Mouse (Mus musculus): ENCODE measurements around the gene Rnf114. TPM values are rescaled to one million over a fixed set of nuclear protein-coding genes. Genes with fewer than 3 reads are reported as not detected.

Rnf114 gene
- polyA plus RNA-seq, 2 experiments, result 78.1 to 83.6 TPM

DNA sequence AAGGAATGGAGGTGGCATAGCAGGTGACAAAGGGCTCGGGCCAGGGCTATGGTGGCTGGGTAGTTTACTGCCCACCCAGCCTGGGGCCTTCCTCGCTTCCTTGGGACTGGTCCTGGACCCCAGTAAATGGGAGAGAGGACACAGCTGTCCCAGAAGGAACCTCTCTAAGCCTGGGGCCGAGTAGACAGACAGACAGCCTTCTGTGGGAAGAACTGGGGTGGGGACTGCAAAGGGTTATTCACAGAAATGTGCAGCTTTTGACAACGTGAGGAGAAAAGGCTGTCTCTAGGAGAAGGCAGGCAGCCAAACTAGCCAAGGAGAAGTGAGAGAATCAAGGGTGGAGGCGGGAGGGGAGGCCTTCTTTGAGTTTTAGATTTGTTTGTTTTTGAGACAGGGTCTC is 52.0 kb downstream of the Rnf114 start:
- H3K9me3 ChIP-seq (ENCODE audit: control insufficient read depth, low read length), result no peaks in the 10 kb centered on the region
- no peak for TF ChIP-seq POLR2A (IDR thresholded peaks at IDR 0.05; ENCODE audit: borderline replicate concordance, extremely low read depth, insufficient read depth, insufficient read length)
- H3K27ac ChIP-seq (replicated peaks; ENCODE audit: low read depth, low read length), result peak overlapping the region; percentile 95
- H3K27me3 ChIP-seq (ENCODE audit: control insufficient read depth, insufficient read depth, low read length), result no peaks in the 10 kb centered on the region
- 61% methylated on average over 5 of the region's 5 CpGs for WGBS
- peaks cover 59% of the 10 kb centered on the region for H3K4me1 ChIP-seq (ENCODE audit: control insufficient read depth, insufficient read depth, low read length)
- DNase-seq (ENCODE audit: low spot score), result no peak
- no peak for ATAC-seq (ENCODE audit: low FRiP score, low read depth)
- peak overlapping the region; percentile 40; the same call in 1 of the 2 replicates for H3K9ac ChIP-seq (ENCODE audit: low read depth, low read length, severe bottlenecking)
- H3K36me3 ChIP-seq (ENCODE audit: control insufficient read depth, insufficient read depth, low read length), result peaks cover 42% of the 10 kb centered on the region
- H3K4me2 ChIP-seq (replicated peaks; ENCODE audit: low read depth, low read length, severe bottlenecking), result no peak overlapping the region
- no peak overlapping the region for H3K4me3 ChIP-seq (replicated peaks; ENCODE audit: low read length)

DNA sequence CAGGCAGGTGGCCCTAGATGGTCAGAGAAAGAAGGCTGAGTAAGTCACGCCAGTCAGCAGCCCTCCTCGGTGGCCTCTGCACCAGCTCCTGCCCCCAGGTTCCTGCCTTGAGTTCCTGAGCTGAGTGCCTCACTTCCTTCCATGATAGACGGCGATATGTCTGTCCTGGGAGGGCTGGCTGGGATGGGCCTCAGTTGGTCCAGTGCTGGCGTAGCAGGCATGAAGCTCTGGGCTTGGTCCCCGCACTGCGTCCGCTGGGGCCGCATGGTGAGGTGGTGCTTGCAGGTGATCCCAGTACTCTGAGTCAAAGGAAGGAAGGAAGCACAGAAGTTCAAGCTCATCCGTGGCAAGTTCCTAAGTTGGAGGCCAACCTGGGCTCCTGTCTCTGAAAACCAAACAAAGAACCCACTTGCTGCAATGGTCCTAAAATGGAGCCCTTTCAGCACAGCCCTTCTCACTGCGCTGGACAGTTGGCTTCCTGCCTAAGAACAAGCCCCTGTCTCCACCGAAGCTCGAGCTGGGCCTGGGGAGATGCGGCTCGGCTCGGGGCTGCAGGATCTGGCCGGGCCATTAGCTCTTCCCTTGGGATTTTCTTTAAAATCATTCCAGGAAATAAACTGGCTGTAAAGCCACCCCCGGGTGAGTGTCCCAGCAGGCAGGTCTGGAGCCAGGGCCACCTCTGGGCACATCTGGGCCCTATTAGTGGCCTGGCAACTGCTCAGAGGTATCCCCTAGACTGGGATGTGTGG is 54.2 kb downstream of the Rnf114 start:
- H3K4me3 ChIP-seq (replicated peaks; ENCODE audit: low read length), result no peak overlapping the region
- no peak overlapping the region for H3K9ac ChIP-seq (ENCODE audit: low read depth, low read length, severe bottlenecking)
- H3K4me2 ChIP-seq (replicated peaks; ENCODE audit: low read depth, low read length, severe bottlenecking), result no peak overlapping the region
- TF ChIP-seq POLR2A (IDR thresholded peaks at IDR 0.05; ENCODE audit: borderline replicate concordance, extremely low read depth, insufficient read depth, insufficient read length), result no peak
- peaks cover 43% of the 10 kb centered on the region for H3K4me1 ChIP-seq (ENCODE audit: control insufficient read depth, insufficient read depth, low read length)
- WGBS, result 47% methylated on average over 18 of the region's 18 CpGs
- ATAC-seq (ENCODE audit: low FRiP score, low read depth) (no peak), DNase-seq (ENCODE audit: low spot score) (no peak)
- peaks cover 23% of the 10 kb centered on the region for H3K36me3 ChIP-seq (ENCODE audit: control insufficient read depth, insufficient read depth, low read length)
- no peaks in the 10 kb centered on the region for H3K9me3 ChIP-seq (ENCODE audit: control insufficient read depth, low read length)
- H3K27ac ChIP-seq (replicated peaks; ENCODE audit: low read depth, low read length), result peak overlapping the region; percentile 50
- no peaks in the 10 kb centered on the region for H3K27me3 ChIP-seq (ENCODE audit: control insufficient read depth, insufficient read depth, low read length)

DNA sequence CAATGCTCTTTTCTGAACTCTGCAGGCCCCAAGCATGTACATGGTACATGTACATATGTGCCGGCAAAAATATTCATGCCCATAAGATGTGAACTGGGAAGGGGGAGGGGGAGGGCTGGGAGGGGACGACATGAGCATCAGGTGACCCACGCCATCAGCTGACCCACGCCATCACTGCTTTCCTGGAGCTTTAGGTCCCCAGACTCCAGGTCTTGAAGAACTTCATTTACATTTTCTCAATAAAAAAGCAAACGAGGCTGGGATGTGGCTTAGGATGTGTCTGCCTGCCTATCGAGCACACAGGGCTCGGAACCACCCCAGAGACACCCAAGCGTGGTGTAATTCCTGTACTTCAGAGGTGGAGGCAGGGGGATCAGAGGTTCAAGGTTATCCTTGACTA is 55.0 kb downstream of the Rnf114 start:
- no peak for ATAC-seq (ENCODE audit: low FRiP score, low read depth)
- Histone ChIP-seq H3K36me3 (ENCODE audit: control insufficient read depth, insufficient read depth, low read length) (peaks cover 14% of the 10 kb centered on the region), H3K4me3 (replicated peaks; ENCODE audit: low read length) (no peak overlapping the region), H3K4me2 (replicated peaks; ENCODE audit: low read depth, low read length, severe bottlenecking) (no peak overlapping the region), H3K9ac (ENCODE audit: low read depth, low read length, severe bottlenecking) (no peak overlapping the region), H3K27me3 (ENCODE audit: control insufficient read depth, insufficient read depth, low read length) (no peaks in the 10 kb centered on the region), H3K4me1 (ENCODE audit: control insufficient read depth, insufficient read depth, low read length) (peaks cover 35% of the 10 kb centered on the region), H3K27ac (replicated peaks; ENCODE audit: low read depth, low read length) (0 out of 2 replicates have a peak overlapping the region, but pooled peaks have one; percentile 26), H3K9me3 (ENCODE audit: control insufficient read depth, low read length) (no peaks in the 10 kb centered on the region)
- WGBS, result 53% methylated on average over 8 of the region's 8 CpGs
- TF ChIP-seq POLR2A (IDR thresholded peaks at IDR 0.05; ENCODE audit: borderline replicate concordance, extremely low read depth, insufficient read depth, insufficient read length), result no peak
- no peak for DNase-seq (ENCODE audit: low spot score)

DNA sequence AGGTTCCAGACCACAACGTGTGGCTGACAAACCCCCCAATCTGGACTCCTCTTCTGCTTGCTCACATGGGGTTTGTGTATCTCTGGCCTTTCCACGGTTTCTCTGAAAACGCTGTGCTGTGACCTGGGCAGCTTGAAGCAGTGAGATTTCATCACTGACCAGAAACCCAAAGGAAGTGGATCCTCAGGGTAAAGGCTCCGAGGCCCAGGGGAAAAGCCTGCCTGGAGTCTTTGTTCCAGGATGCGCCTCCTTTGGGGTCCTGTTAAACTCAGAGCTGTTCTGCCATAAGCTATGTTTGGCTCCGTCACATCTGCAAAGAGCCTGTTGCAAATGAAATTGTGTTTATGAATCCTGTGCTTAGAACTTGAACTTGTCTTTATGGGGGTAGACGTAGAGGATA is 56.5 kb downstream of the Rnf114 start:
- H3K36me3 ChIP-seq (ENCODE audit: control insufficient read depth, insufficient read depth, low read length), result no peaks in the 10 kb centered on the region
- no peaks in the 10 kb centered on the region for H3K27me3 ChIP-seq (ENCODE audit: control insufficient read depth, insufficient read depth, low read length)
- H3K9me3 ChIP-seq (ENCODE audit: control insufficient read depth, low read length), result no peaks in the 10 kb centered on the region
- no peak for DNase-seq (ENCODE audit: low spot score)
- TF ChIP-seq POLR2A (IDR thresholded peaks at IDR 0.05; ENCODE audit: borderline replicate concordance, extremely low read depth, insufficient read depth, insufficient read length), result no peak
- no peak overlapping the region for H3K9ac ChIP-seq (ENCODE audit: low read depth, low read length, severe bottlenecking)
- 64% methylated on average over 7 of the region's 7 CpGs for WGBS
- ATAC-seq (ENCODE audit: low FRiP score, low read depth), result no peak
- no peak overlapping the region for H3K4me3 ChIP-seq (replicated peaks; ENCODE audit: low read length)
- no peak overlapping the region for H3K4me2 ChIP-seq (replicated peaks; ENCODE audit: low read depth, low read length, severe bottlenecking)
- peaks cover 25% of the 10 kb centered on the region for H3K4me1 ChIP-seq (ENCODE audit: control insufficient read depth, insufficient read depth, low read length)
- no peak overlapping the region for H3K27ac ChIP-seq (replicated peaks; ENCODE audit: low read depth, low read length)

DNA sequence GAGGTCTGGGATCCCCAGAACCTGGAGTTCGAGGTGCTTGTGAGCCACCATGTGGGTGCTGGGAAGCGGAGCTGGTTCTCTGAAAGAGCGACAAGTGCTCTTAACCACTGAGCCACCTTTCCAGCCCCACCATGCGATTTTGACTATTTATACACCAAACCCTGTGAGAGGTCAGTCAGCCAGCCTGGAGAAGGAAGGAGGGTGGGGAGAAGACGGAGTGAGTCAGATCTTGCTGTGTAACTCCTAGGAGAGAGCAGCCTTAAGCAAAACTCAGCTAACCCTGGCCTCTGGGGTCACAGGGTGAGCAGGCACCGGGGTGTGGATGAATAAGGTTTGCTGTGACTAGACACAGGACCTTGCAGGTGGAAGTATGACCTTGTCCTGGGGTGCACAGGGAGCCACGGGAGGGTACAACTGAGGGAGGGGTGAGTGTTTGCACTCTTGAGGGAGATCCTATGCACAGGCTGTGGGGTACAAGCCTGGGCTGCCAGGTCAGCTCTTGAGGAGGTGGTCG is 58.0 kb downstream of the Rnf114 start:
- H3K9me3 ChIP-seq (ENCODE audit: control insufficient read depth, low read length), result no peaks in the 10 kb centered on the region
- no peak for DNase-seq (ENCODE audit: low spot score)
- 79% methylated on average over 8 of the region's 8 CpGs for whole genome bisulfite sequencing
- ATAC-seq (ENCODE audit: low FRiP score, low read depth), result no peak
- H3K4me2 ChIP-seq (replicated peaks; ENCODE audit: low read depth, low read length, severe bottlenecking), result no peak overlapping the region
- H3K27me3 ChIP-seq (ENCODE audit: control insufficient read depth, insufficient read depth, low read length), result no peaks in the 10 kb centered on the region
- H3K4me3 ChIP-seq (replicated peaks; ENCODE audit: low read length), result no peak overlapping the region
- no peak overlapping the region for H3K9ac ChIP-seq (ENCODE audit: low read depth, low read length, severe bottlenecking)
- no peaks in the 10 kb centered on the region for H3K36me3 ChIP-seq (ENCODE audit: control insufficient read depth, insufficient read depth, low read length)
- no peak for TF ChIP-seq POLR2A (IDR thresholded peaks at IDR 0.05; ENCODE audit: borderline replicate concordance, extremely low read depth, insufficient read depth, insufficient read length)
- no peak overlapping the region for H3K27ac ChIP-seq (replicated peaks; ENCODE audit: low read depth, low read length)
- peaks cover 18% of the 10 kb centered on the region; the same call in 1 of the 2 replicates for H3K4me1 ChIP-seq (ENCODE audit: control insufficient read depth, insufficient read depth, low read length)

Measured in limb, embryonic 14.5 days (tissue).